Mouse (Mus musculus) limb, embryonic 13.5 days (tissue): ENCODE measurements around the gene Slc38a9. TPM values are rescaled to one million over a fixed set of nuclear protein-coding genes. Genes with fewer than 3 reads are reported as not detected.
A peak's percentile ranks its signal among the peaks of the same experiment; 100 is the strongest.

ENCODE experiments used
- ATAC-seq: fragments of 200-750 bp; cut with Nextera tagmentation; 2 replicates; pipeline ENCODE4 v1.8.0; 2017; ENCODE audit warnings: low read depth, moderate number of reproducible peaks, moderate TSS enrichment; ENCODE audit not compliant: low FRiP score
- H3K27ac ChIP-seq: fragments of 300-500 bp; sonication (generic); 2 replicates; pipeline ENCODE4 v1.5.1; 2015; ENCODE audit warnings: inconsistent platforms, mild to moderate bottlenecking, moderate library complexity
- H3K27me3 ChIP-seq: fragments of 300-500 bp; sonication (generic); 2 replicates; pipeline ENCODE4 v1.6.1; 2015; ENCODE audit warnings: mild to moderate bottlenecking, inconsistent platforms
- H3K36me3 ChIP-seq: fragments of 300-500 bp; sonication (generic); 2 replicates; pipeline ENCODE4 v1.6.1; 2015; ENCODE audit warnings: inconsistent platforms, mild to moderate bottlenecking, moderate library complexity
- H3K4me1 ChIP-seq: fragments of 300-500 bp; sonication (generic); 2 replicates; pipeline ENCODE4 v1.6.1; 2015; ENCODE audit warnings: inconsistent platforms
- H3K4me2 ChIP-seq: fragments of 300-500 bp; sonication (generic); replicated peaks from 2 replicates; pipeline ENCODE4 v1.6.1; 2015; ENCODE audit warnings: inconsistent platforms, mild to moderate bottlenecking, moderate library complexity
- H3K4me3 ChIP-seq: fragments of 300-500 bp; sonication (generic); 2 replicates; pipeline ENCODE4 v1.5.1; 2015; ENCODE audit warnings: moderate library complexity, mild to moderate bottlenecking, inconsistent platforms
- H3K9ac ChIP-seq: fragments of 300-500 bp; sonication (generic); 2 replicates; pipeline ENCODE4 v1.6.1; 2015; ENCODE audit warnings: mild to moderate bottlenecking, inconsistent platforms
- H3K9me3 ChIP-seq: fragments of 300-500 bp; sonication (generic); 2 replicates; pipeline ENCODE4 v1.6.1; 2016; ENCODE audit warnings: inconsistent platforms
- WGBS: fragments of 180-500 bp; shearing (Covaris S2); methylation state at CpG from one replicate; pipeline ENCODE4 v1.1.7; 2015; 5-methylcytosine and 5-hydroxymethylcytosine counted together
- polyA plus RNA-seq: library from polyadenylated mRNA; unstranded; fragments of >200 nt; fragmentation: Nextera tagmentation; extraction: Ambion mirVana; gene quantifications from 2 replicates; pipeline ENCODE4 v1.2.1, GENCODE M21; 2015

Slc38a9 gene
- polyA plus RNA-seq, 1 experiment from 2014 or later = 17.8 TPM

DNA sequence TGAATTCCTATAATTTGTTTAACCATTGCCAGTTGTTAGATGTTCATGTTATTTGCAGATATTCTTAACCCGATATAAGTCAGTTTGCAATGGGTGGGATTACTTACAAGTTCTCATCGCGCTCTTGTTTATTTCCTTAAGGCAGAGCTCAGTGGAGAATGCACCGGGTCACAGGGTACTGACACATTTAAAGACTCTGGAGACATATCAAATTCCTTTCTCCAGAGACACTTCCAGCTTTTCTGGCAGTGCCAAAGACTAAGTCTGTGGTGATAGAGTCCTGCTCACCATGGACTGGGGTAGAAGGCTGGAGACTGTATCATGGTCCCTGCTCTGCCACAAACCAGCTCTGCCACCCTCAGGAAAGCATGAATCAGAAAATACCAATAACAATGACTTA lies 102.0 kb downstream of the Slc38a9 start:
- Histone ChIP-seq H3K27ac (no peak overlapping the region), H3K9ac (no peak overlapping the region), H3K36me3 (0 out of 2 replicates have a peak, but pooled peaks cover 6% of the 10 kb centered on the region), H3K4me1 (peaks cover 42% of the 10 kb centered on the region), H3K9me3 (peaks cover 11% of the 10 kb centered on the region), H3K4me2 (no peak overlapping the region), H3K4me3 (no peak overlapping the region), H3K27me3 (no peaks in the 10 kb centered on the region)
- WGBS = 44% methylated on average over 4 of the region's 4 CpGs
- ATAC-seq = no peak

DNA sequence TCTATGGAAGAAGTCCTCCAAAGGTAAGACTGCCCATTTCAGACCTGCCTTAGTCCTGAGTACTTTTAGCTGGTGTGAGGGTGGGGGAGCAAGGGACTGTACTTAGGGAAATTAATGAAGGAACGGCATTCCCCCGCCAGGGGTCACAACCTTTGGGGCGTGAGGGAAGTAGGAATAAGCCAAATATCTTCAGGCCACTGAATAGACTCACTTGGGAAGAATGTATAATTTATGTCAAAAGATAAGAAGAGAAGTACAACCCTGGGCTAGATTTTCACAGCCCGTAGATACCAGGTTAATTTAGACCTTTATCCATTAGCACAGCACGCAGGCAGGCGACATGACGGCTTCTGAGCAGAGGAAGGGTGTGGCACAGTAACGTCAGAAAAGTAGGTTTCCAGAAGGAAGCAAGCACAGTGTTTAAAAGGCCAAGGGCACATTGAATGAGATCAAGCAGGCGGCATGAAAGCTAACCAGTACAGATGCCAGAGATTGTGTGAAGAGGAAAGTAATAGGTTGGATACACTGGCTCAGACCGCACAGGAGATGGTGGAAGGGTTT lies 103.1 kb downstream of the Slc38a9 start:
- Histone ChIP-seq H3K36me3 (0 out of 2 replicates have a peak, but pooled peaks cover 10% of the 10 kb centered on the region), H3K9ac (no peak overlapping the region), H3K4me2 (no peak overlapping the region), H3K9me3 (peaks cover 16% of the 10 kb centered on the region), H3K27me3 (no peaks in the 10 kb centered on the region), H3K4me3 (no peak overlapping the region), H3K4me1 (peaks cover 40% of the 10 kb centered on the region), H3K27ac (no peak overlapping the region)
- 76% methylated on average over 10 of the region's 10 CpGs for WGBS
- ATAC-seq = no peak

DNA sequence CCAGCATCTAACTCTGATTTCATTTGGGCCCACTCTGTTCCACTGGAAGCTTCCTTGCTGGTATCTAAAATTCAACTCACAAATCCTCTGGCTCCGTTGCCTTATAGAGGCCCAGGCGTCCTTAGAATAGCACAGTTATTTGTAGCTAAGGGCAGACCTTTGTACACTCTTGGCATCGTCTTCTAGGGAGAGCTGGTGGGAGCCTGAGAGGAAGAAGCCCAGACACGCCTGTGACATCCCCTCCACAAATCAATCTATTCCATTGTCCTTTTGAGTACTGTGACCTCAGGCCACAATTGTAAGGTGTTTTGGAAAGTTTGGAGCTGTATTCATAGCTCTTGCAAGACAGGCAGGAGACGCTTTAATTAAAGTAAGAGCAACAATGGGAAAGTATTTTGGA lies 104.0 kb downstream of the Slc38a9 start:
- WGBS = 83% methylated on average over 5 of the region's 5 CpGs
- Histone ChIP-seq H3K4me3 (no peak overlapping the region), H3K4me1 (peaks cover 30% of the 10 kb centered on the region), H3K36me3 (0 out of 2 replicates have a peak, but pooled peaks cover 10% of the 10 kb centered on the region), H3K27me3 (no peaks in the 10 kb centered on the region), H3K9ac (no peak overlapping the region), H3K27ac (no peak overlapping the region), H3K9me3 (peaks cover 16% of the 10 kb centered on the region), H3K4me2 (no peak overlapping the region)
- no peak for ATAC-seq

DNA sequence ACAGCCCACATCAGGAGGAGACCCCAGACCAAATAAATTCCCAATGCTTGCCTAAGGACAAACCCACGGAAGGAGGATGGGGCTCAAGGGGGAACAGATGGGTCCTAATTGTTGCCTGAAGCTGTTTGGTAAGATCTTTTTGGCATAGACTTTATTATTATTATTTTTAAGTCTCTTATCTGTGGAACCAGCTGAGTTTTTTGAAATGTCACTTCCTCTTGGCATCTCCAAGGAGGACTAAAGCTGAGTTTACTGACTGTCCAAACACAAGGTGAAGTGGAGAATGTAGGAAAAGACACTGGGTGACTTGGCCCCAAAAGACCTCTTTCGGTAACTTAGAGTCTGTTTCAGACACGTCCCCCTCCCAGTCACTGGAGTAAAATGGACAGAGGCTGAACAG lies 105.1 kb downstream of the Slc38a9 start:
- H3K4me1 ChIP-seq = peaks cover 22% of the 10 kb centered on the region
- H3K9ac ChIP-seq = no peak overlapping the region
- no peak overlapping the region for H3K4me3 ChIP-seq
- H3K27me3 ChIP-seq = no peaks in the 10 kb centered on the region
- H3K27ac ChIP-seq = no peak overlapping the region
- H3K9me3 ChIP-seq = peaks cover 16% of the 10 kb centered on the region
- 90% methylated on average over 3 of the region's 3 CpGs for WGBS
- no peak overlapping the region for H3K4me2 ChIP-seq
- 0 out of 2 replicates have a peak, but pooled peaks cover 10% of the 10 kb centered on the region for H3K36me3 ChIP-seq
- no peak for ATAC-seq

DNA sequence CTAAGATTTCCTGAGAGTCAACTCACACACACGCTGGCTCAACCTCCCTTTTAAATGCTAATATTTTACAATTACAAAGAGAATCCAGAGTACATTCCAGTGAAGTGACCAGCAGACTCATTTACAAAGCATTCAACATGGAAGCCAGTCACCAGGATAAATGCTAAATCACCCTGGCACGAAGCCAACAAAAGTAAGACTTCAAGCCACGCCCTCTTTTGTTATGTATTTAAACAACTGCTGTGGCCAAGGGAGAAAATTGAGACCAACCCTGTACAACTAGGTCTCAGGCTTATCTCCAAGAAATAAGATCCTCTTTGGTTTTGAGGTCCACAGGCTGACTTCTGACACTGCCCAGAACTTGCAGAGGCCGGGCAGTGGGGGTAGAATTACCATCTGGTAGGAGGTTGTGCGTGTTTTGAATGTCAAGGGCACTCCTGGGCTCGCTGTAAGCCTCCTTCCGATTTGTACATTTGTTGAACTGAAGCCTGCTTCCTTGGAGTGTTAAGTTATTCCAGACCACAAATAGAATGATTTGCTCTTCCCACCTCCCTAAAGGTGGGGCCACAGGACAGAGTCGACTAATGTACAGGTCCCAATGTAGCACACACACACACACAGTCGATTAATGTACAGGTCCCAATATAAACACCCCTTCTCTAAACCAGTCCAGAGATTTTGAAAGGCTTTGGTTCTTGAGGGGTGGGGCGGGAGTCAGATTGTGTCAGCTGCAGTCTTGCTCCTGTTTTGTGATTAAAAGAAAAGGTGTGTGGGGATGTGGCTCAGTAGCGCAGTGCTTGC lies 110.2 kb downstream of the Slc38a9 start:
- Histone ChIP-seq H3K4me2 (no peak overlapping the region), H3K27ac (no peak overlapping the region)
- WGBS = 43% methylated on average over 11 of the region's 11 CpGs

DNA sequence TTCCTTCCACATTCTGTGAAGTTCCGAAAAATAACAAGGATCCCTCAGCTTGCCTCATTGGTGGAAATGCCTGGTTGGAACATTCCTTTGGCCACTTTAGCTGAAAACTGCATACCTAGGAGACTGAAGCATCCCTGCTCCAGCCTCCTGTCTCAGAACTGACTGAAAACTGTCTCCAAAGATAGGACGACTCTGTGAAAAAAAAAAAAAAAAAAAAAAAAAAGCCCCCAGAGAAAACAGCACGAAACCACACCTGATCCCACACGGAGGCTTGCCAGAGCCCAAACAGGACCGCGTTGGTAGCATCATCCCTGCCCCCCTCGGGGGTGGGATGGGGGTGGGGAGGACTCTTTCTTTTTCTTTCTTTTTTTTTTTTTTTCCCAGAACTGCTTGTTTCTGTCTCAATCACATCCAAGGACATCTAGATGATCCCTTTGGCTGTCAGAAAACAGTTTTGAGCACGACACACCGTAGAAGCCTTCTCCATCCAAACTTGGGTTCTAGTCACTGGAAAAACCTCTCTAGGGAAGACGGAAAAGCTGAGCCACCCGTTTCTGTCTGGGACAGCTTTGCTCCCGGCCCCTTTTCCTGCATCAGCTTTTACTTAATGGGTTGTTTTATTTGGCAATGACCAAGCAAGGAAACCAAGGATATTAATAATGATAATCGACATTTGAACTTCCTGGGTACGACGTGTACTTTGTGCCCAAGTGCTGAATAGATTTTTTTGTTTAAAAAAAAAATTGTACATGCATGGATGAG lies 111.1 kb downstream of the Slc38a9 start:
- H3K27ac ChIP-seq = no peak overlapping the region
- WGBS = 48% methylated on average over 15 of the region's 15 CpGs
- H3K4me1 ChIP-seq = peaks cover 18% of the 10 kb centered on the region
- H3K4me2 ChIP-seq = no peak overlapping the region
- ATAC-seq = no peak
- no peak overlapping the region for H3K4me3 ChIP-seq
- no peaks in the 10 kb centered on the region for H3K27me3 ChIP-seq
- no peak overlapping the region for H3K9ac ChIP-seq
- H3K9me3 ChIP-seq = peaks cover 13% of the 10 kb centered on the region
- H3K36me3 ChIP-seq = 0 out of 2 replicates have a peak, but pooled peaks cover 10% of the 10 kb centered on the region

More for the DNA sequence above, 110.2 kb downstream of the Slc38a9 start:
- ATAC-seq = peak; percentile 80
- Histone ChIP-seq H3K36me3 (0 out of 2 replicates have a peak, but pooled peaks cover 10% of the 10 kb centered on the region), H3K4me3 (no peak overlapping the region), H3K9me3 (peaks cover 16% of the 10 kb centered on the region), H3K27me3 (no peaks in the 10 kb centered on the region), H3K9ac (no peak overlapping the region), H3K4me1 (peaks cover 18% of the 10 kb centered on the region)

DNA sequence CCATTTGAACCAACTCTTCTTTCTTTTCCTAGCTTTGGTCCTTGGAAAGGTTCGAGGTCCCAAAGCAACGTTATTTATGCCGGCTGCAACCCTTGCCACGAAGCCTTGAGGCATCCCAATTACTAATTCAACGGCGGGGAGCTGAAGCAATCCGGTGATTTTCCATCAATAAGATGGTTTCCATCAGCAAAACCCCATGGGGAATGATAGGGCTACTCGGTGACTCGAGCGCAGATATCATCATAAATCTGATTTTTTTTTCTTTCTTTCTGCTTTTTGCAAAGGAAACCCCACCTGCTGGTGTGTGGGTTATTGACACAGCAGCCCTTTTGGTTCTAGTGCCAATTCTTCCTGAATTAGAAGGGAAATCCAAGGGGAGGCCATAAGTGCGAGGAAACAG lies 111.7 kb downstream of the Slc38a9 start:
- Histone ChIP-seq H3K27ac (no peak overlapping the region), H3K4me3 (no peak overlapping the region), H3K4me2 (no peak overlapping the region), H3K36me3 (0 out of 2 replicates have a peak, but pooled peaks cover 7% of the 10 kb centered on the region), H3K9me3 (peaks cover 8% of the 10 kb centered on the region), H3K27me3 (no peaks in the 10 kb centered on the region), H3K9ac (no peak overlapping the region), H3K4me1 (peaks cover 18% of the 10 kb centered on the region)
- 71% methylated on average over 11 of the region's 11 CpGs for WGBS
- ATAC-seq = no peak

DNA sequence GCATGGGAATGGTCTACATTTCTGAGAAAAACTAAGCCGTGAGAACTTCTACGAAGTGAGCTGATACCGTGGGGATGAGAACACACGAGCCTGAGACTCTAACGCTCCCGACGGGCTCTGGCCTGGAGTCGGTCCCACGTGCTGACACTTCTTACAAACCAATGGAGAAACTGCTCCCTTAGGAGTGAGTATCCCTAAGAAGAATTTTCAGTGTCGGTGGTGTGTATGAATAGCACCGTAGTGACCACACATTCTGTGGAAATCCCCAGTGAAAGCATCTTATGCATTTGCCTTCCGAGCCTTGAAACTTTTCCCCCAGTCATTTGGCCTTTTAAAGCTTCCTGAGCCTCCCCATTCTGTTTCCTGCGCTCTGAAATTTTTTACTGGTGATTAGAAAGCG lies 112.3 kb downstream of the Slc38a9 start:
- no peak overlapping the region for H3K9ac ChIP-seq
- no peak overlapping the region for H3K4me2 ChIP-seq
- ATAC-seq = no peak
- peaks cover 18% of the 10 kb centered on the region for H3K4me1 ChIP-seq
- no peak overlapping the region for H3K4me3 ChIP-seq
- WGBS = 71% methylated on average over 14 of the region's 14 CpGs
- H3K36me3 ChIP-seq = 0 out of 2 replicates have a peak, but pooled peaks cover under 1% of the 10 kb centered on the region
- H3K9me3 ChIP-seq = peaks cover 2% of the 10 kb centered on the region
- H3K27me3 ChIP-seq = no peaks in the 10 kb centered on the region
- no peak overlapping the region for H3K27ac ChIP-seq

DNA sequence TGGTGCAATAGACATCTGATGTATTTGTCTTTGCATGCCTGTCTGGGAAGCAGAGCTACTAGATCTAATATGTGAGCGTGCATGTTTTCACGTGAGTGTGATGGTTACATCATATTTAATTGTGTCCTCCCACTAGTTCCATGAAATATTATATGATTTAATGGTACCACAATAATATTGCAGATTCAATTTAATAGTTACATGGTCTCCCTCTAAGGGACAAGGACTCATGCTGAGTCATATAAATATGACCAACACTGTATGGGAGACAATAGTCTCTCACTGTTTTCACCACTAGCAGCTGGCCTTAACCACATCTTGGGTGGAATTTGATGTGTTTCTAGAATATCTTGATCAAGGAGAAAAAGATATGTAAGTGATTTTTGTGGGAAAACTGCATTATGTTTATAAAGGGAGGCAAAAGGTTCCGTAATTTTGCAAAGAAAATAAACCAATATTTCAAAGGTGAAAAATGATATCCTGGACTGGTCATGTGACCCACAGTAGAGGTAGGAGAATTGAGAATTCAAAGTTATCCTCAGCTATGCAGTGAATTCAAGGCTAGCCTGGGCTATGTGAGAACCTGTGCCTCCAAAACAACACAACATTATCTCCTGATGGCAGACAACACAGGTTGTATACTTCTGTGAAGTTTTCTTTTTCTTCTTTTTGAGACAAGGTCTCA lies 113.6 kb downstream of the Slc38a9 start:
- ATAC-seq = no peak
- H3K4me3 ChIP-seq = no peak overlapping the region
- WGBS = 93% methylated on average over 3 of the region's 3 CpGs

DNA sequence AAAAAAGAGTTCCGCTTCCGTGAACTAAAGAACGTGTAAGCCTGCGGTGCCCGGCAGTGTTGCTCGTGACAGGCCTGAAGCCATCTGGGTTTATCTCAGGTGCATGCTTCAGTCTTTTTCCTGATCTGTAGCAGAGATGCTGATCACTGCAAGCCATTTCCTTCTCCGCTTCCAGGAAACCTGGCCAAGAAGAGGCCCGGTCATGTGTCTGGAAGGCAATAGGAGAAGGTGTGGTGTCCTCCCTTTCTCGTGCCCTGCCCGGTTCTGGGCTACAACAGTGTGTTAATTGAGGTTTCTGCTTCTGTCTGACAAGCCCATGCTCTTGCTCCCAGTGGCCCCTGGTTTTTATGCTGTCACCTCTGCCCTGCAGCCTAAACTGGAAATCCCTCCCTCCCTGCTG lies 115.3 kb downstream of the Slc38a9 start:
- H3K27me3 ChIP-seq = no peaks in the 10 kb centered on the region

More for the DNA sequence above, 113.6 kb downstream of the Slc38a9 start:
- H3K9ac ChIP-seq = no peak overlapping the region
- H3K9me3 ChIP-seq = no peaks in the 10 kb centered on the region
- H3K27me3 ChIP-seq = no peaks in the 10 kb centered on the region
- peaks cover 18% of the 10 kb centered on the region for H3K4me1 ChIP-seq
- H3K4me2 ChIP-seq = no peak overlapping the region
- no peak overlapping the region for H3K27ac ChIP-seq
- no peaks in the 10 kb centered on the region for H3K36me3 ChIP-seq

DNA sequence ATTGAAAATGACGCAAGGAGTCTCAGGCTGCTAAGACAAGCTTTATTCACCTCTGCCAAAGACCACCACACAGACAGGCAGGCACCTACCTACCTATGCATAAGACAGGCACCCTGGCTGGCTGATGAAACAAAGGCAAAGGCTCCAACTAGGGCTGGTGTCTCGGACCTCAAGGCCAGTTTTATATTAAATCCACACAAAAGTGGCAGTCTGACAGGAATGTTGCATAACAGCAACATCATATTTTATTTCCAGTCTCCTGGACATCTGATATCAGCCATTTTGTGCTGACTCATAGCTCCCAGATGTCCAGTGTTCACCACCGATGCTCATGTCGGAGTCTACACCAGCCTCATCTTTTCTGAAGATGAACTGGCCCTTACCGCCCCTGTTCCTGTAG lies 117.9 kb downstream of the Slc38a9 start:
- H3K9ac ChIP-seq = no peak overlapping the region
- H3K36me3 ChIP-seq = no peaks in the 10 kb centered on the region

More for the DNA sequence above, 115.3 kb downstream of the Slc38a9 start:
- no peak overlapping the region for H3K4me3 ChIP-seq
- no peaks in the 10 kb centered on the region for H3K36me3 ChIP-seq
- ATAC-seq = no peak
- peaks cover 13% of the 10 kb centered on the region for H3K4me1 ChIP-seq
- no peak overlapping the region for H3K27ac ChIP-seq
- H3K4me2 ChIP-seq = no peak overlapping the region
- WGBS = 83% methylated on average over 10 of the region's 10 CpGs
- H3K9ac ChIP-seq = no peak overlapping the region
- no peaks in the 10 kb centered on the region for H3K9me3 ChIP-seq

More for the DNA sequence above, 117.9 kb downstream of the Slc38a9 start:
- Histone ChIP-seq H3K27ac (no peak overlapping the region), H3K9me3 (no peaks in the 10 kb centered on the region), H3K4me1 (no peaks in the 10 kb centered on the region), H3K4me2 (no peak overlapping the region), H3K27me3 (no peaks in the 10 kb centered on the region), H3K4me3 (no peak overlapping the region)
- WGBS = 89% methylated on average over 5 of the region's 5 CpGs
- ATAC-seq = no peak
